Mouse (Mus musculus) left cerebral cortex, adult 9 months (tissue): Measurements from ENCODE around the gene Gzmc.
A peak's percentile ranks its signal among the peaks of the same experiment; 100 is the strongest.
"Not testable (repeated sequence)": the region's sequence is repeated elsewhere in the genome, so short reads cannot be mapped to it uniquely, and the experiment has no call there.

Experiments used
- DNase-seq, 2 experiments: peaks; one replicate each; pipeline ENCODE4 v3.0.0; 2022; ENCODE audit warnings: low spot score in 2 of 2

The Gzmc gene

DNA sequence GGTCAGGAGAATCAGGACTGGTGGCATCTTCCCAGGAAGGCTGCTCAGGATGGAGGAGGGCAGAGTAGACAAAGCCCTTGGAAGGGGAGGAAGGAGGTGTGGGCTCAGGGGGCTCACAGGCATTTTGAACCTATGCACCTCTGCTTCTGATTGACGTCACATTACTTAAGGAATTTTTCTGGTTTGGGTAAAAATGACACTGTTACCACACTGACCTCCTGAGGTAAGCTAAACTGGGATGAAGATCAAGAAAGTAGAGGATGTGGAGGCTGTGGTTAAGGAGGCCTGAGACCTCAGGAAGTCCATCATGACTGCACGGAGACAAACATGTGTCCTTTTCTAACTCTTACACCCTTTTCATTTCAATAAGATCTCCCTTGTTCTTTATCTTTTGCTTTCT, at the start of gene Gzmc:
Gene Gzmc (minus strand): TSS at position 101 of the 400 bp plus-strand sequence.
- DNase-seq, result no peak

DNA sequence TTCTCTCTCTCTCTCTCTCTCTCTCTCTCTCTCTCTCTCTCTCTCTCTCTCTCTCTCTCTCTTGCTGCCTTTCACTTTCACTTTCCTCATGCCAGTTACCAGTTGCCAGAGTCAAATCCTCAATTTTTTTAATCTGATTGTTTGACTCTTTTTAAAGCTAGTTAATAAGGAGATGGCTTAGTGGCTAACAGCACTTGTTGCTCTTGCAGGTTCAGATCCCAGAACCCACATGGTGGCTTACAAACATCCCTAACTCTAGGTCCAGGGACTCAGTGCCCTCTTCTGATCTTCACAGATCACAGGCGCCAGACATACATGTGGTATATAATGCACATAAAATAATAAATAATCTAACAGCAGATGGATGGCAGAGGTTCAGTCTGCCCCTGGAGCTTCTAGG, 49.4 kb upstream of the Gzmc start:
- no peak for DNase-seq

DNA sequence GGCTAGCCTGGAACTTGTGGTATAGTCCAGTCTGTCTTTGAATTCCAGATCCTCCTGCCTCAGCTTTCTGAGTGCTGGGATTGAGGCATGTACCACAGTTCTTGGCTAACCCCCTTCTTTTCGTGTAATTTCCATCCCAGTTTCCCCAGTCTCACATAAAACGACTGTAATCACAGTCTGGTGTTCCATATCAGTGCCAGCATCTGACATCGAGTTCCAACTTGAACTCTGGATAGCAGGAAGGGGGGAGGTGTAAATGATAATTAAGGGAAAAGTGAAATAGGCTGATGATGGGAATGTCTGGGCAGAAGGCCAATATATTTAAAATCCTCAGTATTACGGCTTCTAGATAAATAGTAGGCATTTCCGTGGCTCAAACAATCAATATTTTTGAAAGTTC, 46.6 kb upstream of the Gzmc start:
- DNase-seq, result no peak

DNA sequence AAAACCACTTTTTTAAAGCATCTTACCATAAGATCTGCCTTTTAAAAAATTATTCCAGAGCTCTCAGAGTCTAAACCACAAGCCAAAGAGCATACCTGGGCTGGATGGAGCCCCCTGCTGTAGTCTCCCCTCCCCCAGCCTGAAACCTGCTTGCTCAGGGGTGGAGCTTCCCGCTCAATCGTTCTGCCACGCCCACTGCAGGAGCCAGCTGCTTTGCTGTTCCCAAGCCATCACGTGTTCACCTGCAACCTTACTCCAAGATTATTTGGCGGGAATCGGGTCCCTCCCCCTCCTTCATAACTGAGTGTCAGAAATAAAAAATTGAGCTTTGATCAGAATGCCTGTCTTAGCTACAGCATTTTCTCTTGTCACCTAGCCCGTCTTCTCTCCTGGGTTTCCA, 44.2 kb upstream of the Gzmc start:
- DNase-seq, result not testable (repeated sequence)

DNA sequence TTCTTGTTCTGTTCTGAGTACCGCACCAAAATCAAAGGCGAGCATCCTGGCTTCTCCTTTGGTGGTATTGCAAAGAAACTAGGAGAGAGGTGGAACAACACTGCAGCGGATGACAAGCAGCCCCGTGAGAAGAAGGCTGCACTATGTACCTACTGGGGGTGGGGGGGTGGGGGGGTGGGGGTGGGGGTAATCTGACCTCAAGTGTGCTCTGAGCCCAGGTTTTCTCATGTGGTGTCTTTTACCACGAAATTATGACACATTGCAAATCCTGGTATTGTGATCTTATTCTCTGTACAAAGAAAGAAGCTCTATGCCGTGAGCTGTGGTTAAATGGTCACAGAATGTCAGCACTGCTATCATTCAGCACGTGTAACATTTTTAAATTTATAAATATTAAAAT, 41.6 kb upstream of the Gzmc start:
- DNase-seq, result not testable (repeated sequence)

DNA sequence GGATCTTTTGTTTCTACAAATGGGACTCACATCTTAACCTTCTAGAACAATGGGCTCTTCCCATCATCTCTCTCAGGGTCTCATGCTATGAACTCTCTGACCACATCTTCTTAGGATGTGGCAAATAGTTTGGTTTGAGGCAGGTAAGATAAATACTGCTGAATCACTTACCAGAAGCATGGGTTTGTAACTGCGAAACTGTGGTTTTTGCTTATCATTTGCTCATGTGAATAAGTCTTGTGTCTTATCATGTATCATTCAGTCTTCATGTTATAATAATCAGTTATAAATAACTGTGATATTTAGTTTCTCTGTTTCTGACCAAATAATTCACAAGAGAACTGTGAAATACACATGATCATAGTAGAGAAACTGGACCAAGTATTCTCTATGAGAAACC, 31.7 kb upstream of the Gzmc start:
- DNase-seq, result no peak

DNA sequence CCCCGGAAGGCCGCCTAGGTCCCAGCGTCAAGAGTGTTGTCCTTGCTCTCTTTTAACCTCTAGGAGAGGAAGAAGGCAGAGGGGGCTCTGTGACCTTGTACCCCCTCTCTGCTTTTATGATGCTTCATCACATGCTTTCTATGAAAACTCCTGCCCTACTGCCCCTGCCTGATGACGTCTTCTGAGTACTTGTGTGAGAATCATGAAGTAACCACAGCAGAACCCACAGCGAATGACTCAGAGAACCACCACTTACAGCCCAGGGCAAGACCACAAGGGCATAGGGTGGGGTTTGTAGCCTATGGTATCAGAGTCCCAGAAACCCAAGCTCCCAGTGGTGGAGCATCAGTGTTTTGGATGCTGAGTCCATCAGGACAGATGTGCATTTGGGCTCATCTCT, 27.7 kb upstream of the Gzmc start, which contains the start of gene Gzmb:
Gene Gzmb (minus strand): TSS at position 108 of the 400 bp plus-strand sequence.
- DNase-seq, result no peak

DNA sequence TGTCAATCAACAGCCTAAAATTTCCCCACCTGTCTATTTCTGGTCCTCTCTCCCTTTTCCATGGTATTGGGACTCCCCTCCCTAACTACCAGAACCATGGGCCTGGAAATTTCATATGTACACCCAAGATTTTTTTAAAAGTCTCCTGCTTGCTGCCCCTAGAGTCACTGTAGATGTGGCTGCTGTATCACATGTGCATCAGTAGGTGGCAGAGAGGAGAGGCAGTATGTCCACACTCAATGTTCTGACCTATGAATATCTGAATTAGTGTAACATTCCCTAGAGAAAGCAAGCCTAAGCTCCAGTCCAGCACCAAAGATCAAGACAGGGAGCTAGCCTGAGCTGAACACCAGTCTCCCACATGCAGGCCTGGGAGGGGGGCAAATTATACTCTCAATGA, 6.0 kb upstream of the Gzmc start:
- DNase-seq, result no peak

DNA sequence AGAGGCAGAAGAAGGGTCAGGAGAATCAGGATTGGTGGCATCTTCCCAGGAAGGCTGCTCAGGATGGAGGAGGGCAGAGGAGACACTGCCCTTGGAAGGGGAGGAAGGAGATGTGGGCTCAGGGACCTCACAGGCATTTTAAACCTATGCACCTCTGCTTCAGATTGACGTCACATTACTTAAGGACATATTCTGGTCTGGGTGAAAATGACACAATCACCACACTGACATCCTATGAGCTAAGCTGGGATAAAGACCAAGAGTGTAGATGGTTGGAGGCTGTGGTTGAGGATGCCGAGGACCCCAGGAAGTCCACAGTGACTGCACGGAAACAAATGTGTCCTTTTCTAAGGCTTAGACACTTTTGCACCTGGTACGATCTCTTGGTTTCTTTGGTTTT, 23.1 kb downstream of the Gzmc start, which contains the start of gene Gzmf:
Gene Gzmf (minus strand): TSS at position 101 of the 400 bp plus-strand sequence.
- no peak for DNase-seq

DNA sequence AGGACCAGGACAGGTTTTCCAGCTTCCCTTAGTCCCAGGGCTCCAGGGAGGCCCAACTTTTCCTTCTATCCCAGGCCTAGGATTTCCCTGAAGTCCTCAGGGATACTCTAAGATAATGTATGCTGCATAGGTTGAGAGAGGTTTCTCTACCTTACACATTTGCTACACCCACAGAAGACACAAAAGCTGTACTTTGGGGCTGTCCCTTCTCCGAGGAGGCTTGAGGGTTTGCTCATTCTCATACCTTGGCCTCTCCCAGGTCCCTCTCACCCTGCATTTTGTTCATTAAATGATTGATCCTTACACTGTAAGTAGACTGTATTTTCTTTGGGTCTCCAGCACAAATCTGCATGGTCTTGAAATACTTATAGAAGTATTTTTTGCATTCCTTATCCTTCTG, 28.8 kb downstream of the Gzmc start:
- DNase-seq, result no peak

DNA sequence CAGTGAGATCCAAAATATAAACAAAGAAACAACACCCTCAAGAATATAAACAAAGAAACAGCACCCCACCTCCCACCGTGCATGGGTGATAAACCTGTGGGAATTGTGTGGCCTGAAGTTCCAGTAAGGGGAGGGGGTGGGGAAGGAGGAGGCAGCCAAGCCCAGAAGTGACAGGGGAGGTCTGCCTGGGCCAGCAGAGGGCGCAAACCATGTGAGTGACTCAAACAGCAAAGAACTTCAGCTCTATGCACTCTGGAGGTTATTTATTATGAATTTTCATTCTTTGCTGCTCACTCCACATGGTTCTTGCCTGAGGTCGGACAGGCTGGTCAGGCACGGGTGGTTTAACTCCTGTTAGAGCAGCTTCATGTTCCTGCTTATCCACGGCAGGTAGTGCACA, 29.4 kb downstream of the Gzmc start:
- DNase-seq, result not testable (repeated sequence)

DNA sequence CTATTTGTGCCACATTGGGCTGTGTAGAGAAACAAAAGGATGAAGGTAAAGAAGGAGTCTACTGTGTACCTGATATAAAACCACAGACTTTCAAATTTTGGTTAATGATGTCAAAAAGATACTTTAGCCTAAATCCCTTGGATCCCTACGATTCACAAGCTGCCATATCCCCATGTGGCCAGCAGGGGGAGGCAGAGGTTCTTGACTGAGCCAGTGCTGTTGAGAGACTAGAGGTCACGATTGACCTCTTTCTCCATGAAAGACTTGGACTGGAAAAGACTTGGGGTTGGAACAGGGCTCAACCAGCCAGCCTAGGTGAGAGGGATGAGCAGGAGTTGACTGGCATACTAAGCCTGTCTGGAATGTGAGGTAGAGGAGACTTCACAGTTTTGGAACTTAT, 30.5 kb downstream of the Gzmc start:
- DNase-seq, result peak in 1 of 2 experiments; percentile 63

DNA sequence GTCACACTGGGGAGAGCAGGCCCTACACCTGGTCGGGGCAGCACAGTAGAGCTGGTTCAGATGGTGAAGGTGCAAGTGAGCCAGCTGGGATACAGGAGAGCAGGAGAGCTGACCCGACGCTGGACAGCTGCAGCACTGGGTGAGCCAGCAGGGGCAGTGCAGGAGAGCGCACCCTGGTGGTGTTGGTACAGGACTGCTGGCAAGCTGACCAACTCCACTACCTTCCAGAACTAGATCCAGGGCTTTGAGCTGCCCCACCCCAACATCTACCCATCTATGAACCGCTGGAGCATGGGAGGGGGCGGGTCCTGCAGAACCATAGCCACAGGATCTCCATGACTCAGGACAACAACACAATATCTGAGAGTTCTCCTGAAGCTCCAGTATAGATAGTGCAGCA, 47.5 kb downstream of the Gzmc start:
- DNase-seq, result no peak

DNA sequence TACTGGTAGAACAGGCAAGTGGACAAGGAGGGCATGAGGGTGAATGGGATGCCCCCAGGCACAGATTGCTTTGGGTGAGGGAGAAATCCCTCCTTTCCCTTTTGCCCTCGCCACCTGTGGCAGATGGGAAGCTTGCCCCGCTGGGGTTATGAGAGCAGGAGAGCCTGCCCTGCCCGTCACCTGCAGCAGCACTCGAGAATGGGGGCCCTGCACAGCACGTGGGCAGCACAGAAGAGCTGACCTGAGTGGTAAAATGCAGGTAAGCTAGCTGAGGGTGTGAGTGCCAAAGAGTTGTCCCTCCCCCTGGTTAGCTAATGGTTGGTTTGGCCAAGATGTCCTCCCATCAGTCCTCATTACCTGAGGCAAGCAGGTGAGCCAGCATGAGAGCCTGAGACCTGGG, 47.9 kb downstream of the Gzmc start:
- no peak for DNase-seq
